Mouse (Mus musculus): ENCODE results near the gene Mbd3. TPM values are rescaled to one million over a fixed set of nuclear protein-coding genes. Genes with fewer than 3 reads are reported as not detected.

Mbd3 gene
- polyA plus RNA-seq, 1 experiment from 2014 or later, result 174 TPM

DNA sequence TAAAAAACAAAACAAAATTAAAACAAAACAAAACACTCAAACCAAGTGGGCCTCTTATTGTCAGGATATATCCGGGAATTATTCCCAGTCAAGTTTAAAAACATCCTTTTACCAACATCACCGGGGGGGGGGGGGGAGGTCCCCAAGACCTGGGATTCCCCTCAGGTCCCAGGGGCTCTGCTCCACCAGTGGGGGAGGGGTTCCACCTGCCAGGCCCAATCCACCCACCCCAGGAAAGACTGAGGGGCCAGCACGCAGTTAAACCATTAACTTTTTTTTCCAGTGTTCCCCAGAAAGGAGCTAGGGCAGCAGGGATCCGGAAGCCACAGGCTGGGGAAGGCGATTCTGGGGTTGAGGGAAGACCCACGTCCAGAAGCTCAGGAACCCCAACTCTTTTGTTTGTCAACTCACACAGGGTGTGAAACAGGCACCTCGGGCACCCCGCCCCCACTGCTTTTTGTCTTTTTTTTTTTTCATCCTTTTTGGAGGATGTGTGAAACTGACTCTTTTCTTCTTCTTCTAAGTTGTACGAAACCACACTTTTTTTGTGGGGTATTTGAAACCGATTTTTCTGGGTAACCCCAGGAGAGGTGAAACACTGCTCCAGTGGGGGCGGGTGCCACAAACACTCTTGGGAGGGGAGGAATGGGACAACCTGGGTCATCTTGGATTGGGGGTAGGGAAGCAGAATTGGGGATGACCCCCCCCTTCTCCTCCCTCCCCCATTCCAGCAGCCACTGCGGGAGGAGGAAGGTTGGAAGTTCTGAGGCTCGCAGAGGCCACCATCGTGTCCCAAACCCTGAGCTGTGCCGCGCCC is 32.4 kb upstream of the Mbd3 start:
- peak overlapping the region; percentile 95 for H3K9ac ChIP-seq (ENCODE audit: low read depth, low read length)
- peaks cover 20% of the 10 kb centered on the region for H3K36me3 ChIP-seq (ENCODE audit: control insufficient read depth, insufficient read depth, low read length)
- H3K27ac ChIP-seq (ENCODE audit: low read length), result peak overlapping the region; percentile 13; the same call in 1 of the 2 replicates
- no peaks in the 10 kb centered on the region for H3K9me3 ChIP-seq (replicated peaks; ENCODE audit: control insufficient read depth, low read length, poor library complexity, severe bottlenecking)
- peaks cover 23% of the 10 kb centered on the region for H3K4me1 ChIP-seq (ENCODE audit: control insufficient read depth, insufficient read depth, low read length)
- H3K4me3 ChIP-seq (ENCODE audit: low read depth, low read length), result peak overlapping the region; percentile 90
- H3K27me3 ChIP-seq (ENCODE audit: control insufficient read depth, insufficient read depth, low read depth, low read length), result no peaks in the 10 kb centered on the region
- no peak for ATAC-seq
- 19% methylated on average over 15 of the region's 16 CpGs for WGBS
- H3K4me2 ChIP-seq (ENCODE audit: low read length), result peak overlapping the region; percentile 72

DNA sequence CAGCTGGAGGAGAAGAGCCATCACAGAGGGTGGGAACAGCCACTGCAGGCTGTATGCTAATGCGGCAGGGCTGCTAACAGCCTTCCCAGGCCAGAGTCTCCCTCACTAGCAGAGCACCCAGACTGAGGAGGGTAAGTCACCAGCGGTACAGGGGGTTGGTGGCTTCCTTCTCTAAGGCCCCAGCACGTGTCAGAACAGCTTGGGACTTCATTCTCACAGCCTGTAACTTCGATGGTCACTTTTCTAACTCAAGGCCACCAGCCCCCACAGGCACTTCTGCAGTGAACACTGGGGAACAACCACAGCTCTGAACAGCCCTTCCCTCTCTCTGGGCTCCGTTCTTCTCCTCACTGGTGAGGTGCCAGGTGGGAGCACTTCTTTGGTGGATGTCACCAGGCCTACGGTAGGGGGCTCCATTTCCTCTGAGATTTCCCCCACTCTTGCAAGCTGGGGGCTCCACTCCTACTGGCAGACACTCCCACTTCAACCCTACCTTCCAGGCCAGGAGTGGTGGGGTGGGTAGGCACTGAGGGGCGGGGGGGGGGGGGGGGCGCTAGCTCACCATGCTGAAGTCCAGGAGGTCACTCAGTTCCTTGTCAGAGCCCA is 31.1 kb upstream of the Mbd3 start:
- no peaks in the 10 kb centered on the region for H3K27me3 ChIP-seq (ENCODE audit: control insufficient read depth, insufficient read depth, low read depth, low read length)
- ATAC-seq, result no peak
- peaks cover 32% of the 10 kb centered on the region for H3K36me3 ChIP-seq (ENCODE audit: control insufficient read depth, insufficient read depth, low read length)
- 76% methylated on average over 7 of the region's 8 CpGs for WGBS
- H3K27ac ChIP-seq (ENCODE audit: low read length), result no peak overlapping the region
- H3K4me2 ChIP-seq (ENCODE audit: low read length), result no peak overlapping the region
- H3K9me3 ChIP-seq (replicated peaks; ENCODE audit: control insufficient read depth, low read length, poor library complexity, severe bottlenecking), result no peaks in the 10 kb centered on the region
- H3K4me3 ChIP-seq (ENCODE audit: low read depth, low read length), result no peak overlapping the region
- peaks cover 23% of the 10 kb centered on the region for H3K4me1 ChIP-seq (ENCODE audit: control insufficient read depth, insufficient read depth, low read length)
- H3K9ac ChIP-seq (ENCODE audit: low read depth, low read length), result no peak overlapping the region

DNA sequence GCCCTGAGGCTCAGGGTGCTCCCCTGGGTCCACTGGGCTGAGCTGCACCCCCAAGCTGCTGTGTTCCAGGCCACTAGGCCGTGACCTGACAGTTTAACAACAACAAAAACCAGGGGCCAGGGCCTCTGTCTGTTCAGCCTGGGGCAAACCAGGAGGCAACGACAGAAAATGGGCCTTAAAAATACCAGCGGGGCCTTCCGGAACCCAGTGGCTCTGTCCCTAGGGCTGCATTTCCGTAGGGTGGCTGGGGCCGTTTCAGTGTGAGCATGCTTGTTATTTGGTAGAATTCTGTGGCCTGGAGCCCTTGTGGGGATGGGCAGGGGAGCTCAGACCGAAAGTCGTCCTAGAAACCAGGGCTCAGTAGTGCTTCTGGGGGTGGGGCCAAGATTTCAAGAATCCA is 30.4 kb upstream of the Mbd3 start:
- Histone ChIP-seq H3K27ac (ENCODE audit: low read length) (no peak overlapping the region), H3K27me3 (ENCODE audit: control insufficient read depth, insufficient read depth, low read depth, low read length) (no peaks in the 10 kb centered on the region), H3K4me3 (ENCODE audit: low read depth, low read length) (no peak overlapping the region), H3K36me3 (ENCODE audit: control insufficient read depth, insufficient read depth, low read length) (peaks cover 39% of the 10 kb centered on the region), H3K4me2 (ENCODE audit: low read length) (no peak overlapping the region), H3K9ac (ENCODE audit: low read depth, low read length) (no peak overlapping the region), H3K4me1 (ENCODE audit: control insufficient read depth, insufficient read depth, low read length) (peaks cover 23% of the 10 kb centered on the region), H3K9me3 (replicated peaks; ENCODE audit: control insufficient read depth, low read length, poor library complexity, severe bottlenecking) (no peaks in the 10 kb centered on the region)
- ATAC-seq, result no peak
- 87% methylated on average over 8 of the region's 8 CpGs for WGBS

DNA sequence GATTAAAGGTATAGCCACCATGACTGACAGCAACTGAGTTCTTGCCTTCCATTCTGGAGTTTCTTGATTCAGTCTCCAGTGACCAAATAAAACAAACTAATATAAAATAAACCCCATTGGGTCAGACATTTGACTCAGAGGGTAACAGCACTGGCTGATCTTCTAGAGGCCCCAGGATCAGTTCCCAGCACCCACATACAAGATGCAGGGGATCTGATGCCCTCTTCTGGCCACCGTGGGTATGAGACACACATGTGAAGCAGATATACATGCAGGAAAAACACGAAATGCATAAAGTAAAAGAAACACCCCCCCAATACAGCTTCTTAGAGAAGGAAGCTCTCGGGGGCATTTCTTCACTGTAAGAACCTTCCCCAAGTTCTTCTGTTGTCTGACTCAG is 25.7 kb upstream of the Mbd3 start:
- peaks cover 47% of the 10 kb centered on the region for H3K36me3 ChIP-seq (ENCODE audit: control insufficient read depth, insufficient read depth, low read length)
- no peak overlapping the region for H3K4me3 ChIP-seq (ENCODE audit: low read depth, low read length)
- H3K9me3 ChIP-seq (replicated peaks; ENCODE audit: control insufficient read depth, low read length, poor library complexity, severe bottlenecking), result no peaks in the 10 kb centered on the region
- peaks cover 2% of the 10 kb centered on the region; the same call in 1 of the 2 replicates for H3K4me1 ChIP-seq (ENCODE audit: control insufficient read depth, insufficient read depth, low read length)
- H3K27ac ChIP-seq (ENCODE audit: low read length), result no peak overlapping the region
- ATAC-seq, result no peak
- H3K4me2 ChIP-seq (ENCODE audit: low read length), result no peak overlapping the region
- H3K27me3 ChIP-seq (ENCODE audit: control insufficient read depth, insufficient read depth, low read depth, low read length), result no peaks in the 10 kb centered on the region
- H3K9ac ChIP-seq (ENCODE audit: low read depth, low read length), result no peak overlapping the region
- 93% methylated on average over 3 of the region's 3 CpGs for WGBS

DNA sequence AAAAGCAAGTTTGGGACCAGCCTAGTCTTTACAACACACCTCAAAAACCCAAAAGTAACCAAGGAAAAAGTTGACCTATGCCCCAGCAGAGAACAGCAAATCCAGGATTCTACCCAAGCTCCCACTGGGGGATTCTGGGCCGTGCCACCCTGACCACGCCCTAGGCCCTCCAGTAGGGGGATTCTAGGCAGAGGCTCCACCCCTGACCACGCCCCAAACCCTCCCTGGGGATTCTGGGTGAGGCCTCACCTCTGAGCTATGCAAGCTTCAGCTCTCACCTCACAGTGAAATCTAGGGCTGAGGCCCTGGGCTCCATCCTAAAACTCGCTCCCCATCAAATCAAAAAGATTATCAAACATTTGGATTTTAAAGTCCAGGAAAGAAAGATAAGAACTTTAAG is 24.2 kb upstream of the Mbd3 start:
- 45% methylated on average over 4 of the region's 4 CpGs for WGBS
- H3K27ac ChIP-seq (ENCODE audit: low read length), result peak overlapping the region; percentile 23; the same call in 1 of the 2 replicates

DNA sequence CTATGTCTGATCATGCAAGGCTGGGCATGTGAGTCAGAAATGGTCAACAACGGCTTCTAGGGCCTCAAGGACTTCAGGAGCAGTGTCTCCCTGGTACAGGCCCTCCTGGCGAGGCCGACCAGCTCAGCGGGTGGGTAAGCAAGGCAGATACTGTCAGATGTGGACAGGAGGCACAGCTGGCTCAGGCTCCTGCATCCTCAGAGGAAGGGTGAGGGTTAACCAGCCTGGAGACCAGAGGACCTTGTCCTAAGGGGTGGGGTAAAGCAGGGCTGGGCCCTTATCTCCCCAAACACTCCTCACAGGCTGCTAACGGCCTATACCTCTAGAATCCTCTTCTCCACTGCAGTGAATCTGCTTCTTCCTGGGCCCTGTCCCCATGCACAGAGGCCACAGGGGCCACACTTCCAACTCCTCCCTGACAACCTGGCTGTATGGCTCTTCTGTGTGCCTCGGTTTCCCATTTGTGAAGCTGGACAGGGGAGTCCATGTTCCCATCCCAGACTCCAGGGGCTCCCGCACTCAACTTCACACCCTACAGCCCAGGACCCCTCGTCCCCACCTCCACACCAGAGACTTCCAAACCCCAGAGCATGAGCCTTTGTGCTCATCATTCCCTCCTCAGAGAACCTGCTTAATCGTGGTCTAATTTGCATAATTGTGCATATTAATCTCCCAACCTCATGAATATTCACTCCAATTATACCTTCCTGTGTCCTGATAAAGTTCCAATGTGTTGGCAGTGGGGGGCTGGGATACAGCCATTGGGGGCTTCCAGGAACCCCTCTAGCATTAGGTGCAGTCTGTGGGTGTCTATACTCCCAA is 22.5 kb upstream of the Mbd3 start:
- Histone ChIP-seq H3K36me3 (ENCODE audit: control insufficient read depth, insufficient read depth, low read length) (peaks cover 42% of the 10 kb centered on the region), H3K27me3 (ENCODE audit: control insufficient read depth, insufficient read depth, low read depth, low read length) (no peaks in the 10 kb centered on the region), H3K9ac (ENCODE audit: low read depth, low read length) (0 out of 2 replicates have a peak overlapping the region, but pooled peaks have one; percentile 27), H3K27ac (ENCODE audit: low read length) (peak overlapping the region; percentile 72), H3K4me2 (ENCODE audit: low read length) (no peak overlapping the region), H3K4me3 (ENCODE audit: low read depth, low read length) (no peak overlapping the region), H3K4me1 (ENCODE audit: control insufficient read depth, insufficient read depth, low read length) (peaks cover 5% of the 10 kb centered on the region; the same call in 1 of the 2 replicates), H3K9me3 (replicated peaks; ENCODE audit: control insufficient read depth, low read length, poor library complexity, severe bottlenecking) (no peaks in the 10 kb centered on the region)
- WGBS, result 74% methylated on average over 9 of the region's 9 CpGs
- ATAC-seq, result no peak

More for the DNA sequence above, 24.2 kb upstream of the Mbd3 start:
- Histone ChIP-seq H3K4me3 (ENCODE audit: low read depth, low read length) (no peak overlapping the region), H3K27me3 (ENCODE audit: control insufficient read depth, insufficient read depth, low read depth, low read length) (no peaks in the 10 kb centered on the region), H3K4me1 (ENCODE audit: control insufficient read depth, insufficient read depth, low read length) (0 out of 2 replicates have a peak, but pooled peaks cover 2% of the 10 kb centered on the region), H3K9me3 (replicated peaks; ENCODE audit: control insufficient read depth, low read length, poor library complexity, severe bottlenecking) (no peaks in the 10 kb centered on the region), H3K9ac (ENCODE audit: low read depth, low read length) (no peak overlapping the region), H3K36me3 (ENCODE audit: control insufficient read depth, insufficient read depth, low read length) (peaks cover 41% of the 10 kb centered on the region), H3K4me2 (ENCODE audit: low read length) (no peak overlapping the region)
- ATAC-seq, result no peak

DNA sequence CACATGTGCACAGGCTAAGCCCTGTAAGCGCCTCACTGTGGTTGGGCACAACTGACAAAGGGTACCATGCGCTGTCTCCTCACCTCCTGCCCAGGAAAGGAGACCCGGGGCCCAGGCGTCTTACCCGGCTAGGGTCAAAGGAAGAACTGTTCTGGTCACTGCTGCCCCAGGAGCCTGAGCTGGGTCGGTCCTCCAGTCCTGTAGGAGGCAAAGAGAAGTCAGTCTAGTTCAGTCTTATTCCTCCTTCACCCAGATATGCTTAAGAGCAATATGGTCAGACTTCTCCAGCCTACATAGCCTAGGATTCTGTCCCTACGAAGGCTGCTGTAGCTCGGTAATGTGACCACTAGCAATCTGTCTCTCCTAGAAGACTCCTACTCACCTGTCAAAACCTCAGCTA is 21.9 kb upstream of the Mbd3 start:
- no peaks in the 10 kb centered on the region for H3K9me3 ChIP-seq (replicated peaks; ENCODE audit: control insufficient read depth, low read length, poor library complexity, severe bottlenecking)
- ATAC-seq, result no peak
- peaks cover 39% of the 10 kb centered on the region for H3K36me3 ChIP-seq (ENCODE audit: control insufficient read depth, insufficient read depth, low read length)
- H3K4me2 ChIP-seq (ENCODE audit: low read length), result no peak overlapping the region
- H3K9ac ChIP-seq (ENCODE audit: low read depth, low read length), result no peak overlapping the region
- no peaks in the 10 kb centered on the region for H3K27me3 ChIP-seq (ENCODE audit: control insufficient read depth, insufficient read depth, low read depth, low read length)
- peak overlapping the region; percentile 72; the same call in 1 of the 2 replicates for H3K27ac ChIP-seq (ENCODE audit: low read length)
- H3K4me1 ChIP-seq (ENCODE audit: control insufficient read depth, insufficient read depth, low read length), result peaks cover 5% of the 10 kb centered on the region; the same call in 1 of the 2 replicates
- 95% methylated on average over 8 of the region's 8 CpGs for WGBS
- no peak overlapping the region for H3K4me3 ChIP-seq (ENCODE audit: low read depth, low read length)

DNA sequence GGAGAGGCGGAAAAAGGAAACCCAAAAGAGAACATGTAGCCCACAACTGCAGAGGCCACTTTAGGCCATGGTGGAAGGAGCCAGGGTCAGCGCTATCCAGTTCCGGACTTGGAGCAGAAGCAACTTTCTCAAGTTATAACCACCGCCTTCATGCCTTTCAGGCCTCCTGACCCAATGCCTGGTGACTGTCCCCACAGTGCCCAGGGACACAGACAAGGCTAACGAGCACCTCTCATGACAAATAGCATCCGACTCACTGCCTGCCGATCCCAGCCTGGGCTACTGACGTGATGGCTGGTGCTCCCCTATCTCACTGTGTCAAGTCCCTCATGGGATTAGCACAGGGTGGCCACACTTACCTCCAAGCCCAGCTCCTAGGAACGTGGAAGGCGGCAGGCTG is 21.4 kb upstream of the Mbd3 start:
- Histone ChIP-seq H3K9me3 (replicated peaks; ENCODE audit: control insufficient read depth, low read length, poor library complexity, severe bottlenecking) (no peaks in the 10 kb centered on the region), H3K4me3 (ENCODE audit: low read depth, low read length) (no peak overlapping the region), H3K27me3 (ENCODE audit: control insufficient read depth, insufficient read depth, low read depth, low read length) (no peaks in the 10 kb centered on the region), H3K9ac (ENCODE audit: low read depth, low read length) (no peak overlapping the region), H3K36me3 (ENCODE audit: control insufficient read depth, insufficient read depth, low read length) (peaks cover 40% of the 10 kb centered on the region), H3K4me2 (ENCODE audit: low read length) (no peak overlapping the region), H3K4me1 (ENCODE audit: control insufficient read depth, insufficient read depth, low read length) (peaks cover 5% of the 10 kb centered on the region; the same call in 1 of the 2 replicates), H3K27ac (ENCODE audit: low read length) (no peak overlapping the region)
- WGBS, result 90% methylated on average over 10 of the region's 10 CpGs
- ATAC-seq, result no peak
